Mouse (Mus musculus): Measurements from ENCODE around the gene H2-M10.1.
"Not testable (repeated sequence)": the region's sequence is repeated elsewhere in the genome, so short reads cannot be mapped to it uniquely, and the experiment has no call there.

DNA sequence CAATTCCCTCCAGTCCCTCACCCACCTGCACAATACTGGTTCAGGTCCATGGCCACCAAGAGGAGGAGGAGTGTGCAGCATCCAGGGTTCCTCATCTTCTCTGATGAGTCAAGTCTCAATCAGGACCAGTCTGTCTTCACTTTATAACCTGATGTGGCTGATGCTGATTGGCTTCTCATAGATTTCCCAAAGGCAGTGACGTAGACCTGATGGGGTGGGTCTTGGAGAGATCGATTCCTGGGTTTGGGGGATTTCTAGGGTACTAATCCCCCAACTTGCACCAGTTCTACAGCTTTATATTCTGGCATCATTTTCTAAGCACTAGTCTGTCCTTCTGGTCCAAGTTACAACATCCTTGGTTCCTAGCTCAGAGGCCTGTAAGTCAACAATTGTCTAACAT lies 42.4 kb upstream of the H2-M10.1 start, which contains the start of gene H2-M10.3:
- not testable (repeated sequence) for TF ChIP-seq TAL1, GATA1 (IDR thresholded peaks at IDR 0.05; ENCODE audit: low read length)

Measured in erythroblast, embryonic 14.5 days (primary cell).